Mouse (Mus musculus): ENCODE measurements around the gene Vmn1r132. TPM values are rescaled to one million over a fixed set of nuclear protein-coding genes. Genes with fewer than 3 reads are reported as not detected.
"Not testable (repeated sequence)": the region's sequence is repeated elsewhere in the genome, so short reads cannot be mapped to it uniquely, and the experiment has no call there.

Gene Vmn1r132
- not detected in 2 replicates for polyA plus RNA-seq (2014; fragmentation: Nextera tagmentation; extraction: Ambion mirVana)

DNA sequence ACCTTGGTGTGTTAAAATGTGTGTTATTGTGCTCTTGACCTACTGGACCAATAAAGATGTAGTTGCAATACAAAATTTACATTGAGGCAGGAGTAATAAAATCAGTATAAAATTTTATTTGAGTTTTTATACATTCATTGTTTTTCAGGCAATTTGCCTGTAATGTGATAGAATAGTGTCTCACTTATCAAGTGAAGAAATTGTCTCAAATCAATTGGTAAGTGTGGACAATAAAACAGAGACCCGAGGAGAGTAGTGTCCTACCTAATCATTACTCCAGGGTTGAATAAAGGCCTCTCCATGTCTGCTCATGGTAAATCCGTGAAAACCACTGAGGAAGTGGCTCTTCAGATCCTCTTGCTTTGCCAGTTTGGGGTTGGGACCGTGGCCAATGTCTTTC is at the start of gene Vmn1r132:
TSS of gene Vmn1r132 (plus strand) at position 301 of the 400 bp plus-strand sequence.
- not testable (repeated sequence) for H3K9me3 ChIP-seq (ENCODE audit: control insufficient read depth, low read length); ATAC-seq (replicated peaks; ENCODE audit: low FRiP score); H3K9ac ChIP-seq (ENCODE audit: low read length); H3K27ac ChIP-seq (ENCODE audit: low read depth, low read length); DNase-seq (ENCODE audit: low spot score); H3K36me3 ChIP-seq (ENCODE audit: control insufficient read depth, insufficient read depth, low read length); H3K4me3 ChIP-seq (ENCODE audit: low read depth, low read length); H3K27me3 ChIP-seq (ENCODE audit: control insufficient read depth, insufficient read depth, low read length); H3K4me1 ChIP-seq (replicated peaks; ENCODE audit: control insufficient read depth, insufficient read depth, low read length); H3K4me2 ChIP-seq (ENCODE audit: low read depth, low read length, severe bottlenecking)
- WGBS = no CpG with 5 or more reads among the region's 3 CpGs

Other genes starting within 250 kb of the Vmn1r132 start
- gene Gm6882, start 181.3 kb upstream of the Vmn1r132 start, polyA plus RNA-seq (2014; fragmentation: Nextera tagmentation; extraction: Ambion mirVana) = not detected in 2 replicates
- not detected in 2 replicates for gene Vmn1r130, start 102.3 kb upstream of the Vmn1r132 start, polyA plus RNA-seq (2014; fragmentation: Nextera tagmentation; extraction: Ambion mirVana)
- gene Vmn1r131, start 68.0 kb upstream of the Vmn1r132 start, polyA plus RNA-seq (2014; fragmentation: Nextera tagmentation; extraction: Ambion mirVana) = not detected in 2 replicates
- gene Gm4175, start 147.4 kb downstream of the Vmn1r132 start, polyA plus RNA-seq (2014; fragmentation: Nextera tagmentation; extraction: Ambion mirVana) = not detected in 2 replicates
- not detected in 2 replicates for gene Gm4177, start 182.6 kb downstream of the Vmn1r132 start, polyA plus RNA-seq (2014; fragmentation: Nextera tagmentation; extraction: Ambion mirVana)
- gene Vmn1r135, start 218.3 kb downstream of the Vmn1r132 start, polyA plus RNA-seq (2014; fragmentation: Nextera tagmentation; extraction: Ambion mirVana) = not detected in 2 replicates
- gene Gm5725, start 230.2 kb downstream of the Vmn1r132 start, polyA plus RNA-seq (2014; fragmentation: Nextera tagmentation; extraction: Ambion mirVana) = not detected in 2 replicates